Mouse (Mus musculus) layer of hippocampus, adult 9-10 months (tissue): Measurements from ENCODE around the gene Glod4.

Experiments
- DNase-seq: peaks from one replicate; pipeline ENCODE4 v3.0.0; 2022; ENCODE audit warnings: low spot score

Gene Glod4

GRCm38 (mm10) chr11:76242901-76243810, at the start of gene Glod4, which contains the start of gene Mrm3:
Gene Glod4 (minus strand): TSS chr11:76243725.
Gene Mrm3 (plus strand): TSS chr11:76243715.
- peak; percentile 75 for DNase-seq

GRCm38 (mm10) chr11:76292831-76293230, 49.3 kb upstream of the Glod4 start:
- DNase-seq = no peak

DNA sequence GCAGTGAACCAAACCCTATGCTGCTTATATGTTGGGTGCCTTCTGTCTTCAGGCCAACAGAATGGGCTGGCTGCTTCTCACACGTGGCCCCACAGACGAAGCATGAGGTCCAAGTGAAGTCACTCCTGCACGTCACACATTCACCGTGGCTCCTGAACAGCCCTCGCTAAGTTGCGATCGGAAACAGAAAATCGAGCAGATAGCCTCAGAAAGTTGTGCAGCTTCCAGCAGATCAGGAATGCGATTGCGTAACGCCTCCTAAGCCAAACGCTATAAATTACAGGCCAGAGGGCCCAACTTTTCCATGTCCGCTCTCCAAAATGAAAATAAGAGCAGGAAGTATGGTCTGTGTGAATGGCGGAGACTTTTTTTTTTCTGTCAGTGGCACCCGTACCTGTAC, 48.9 kb upstream of the Glod4 start:
- no peak for DNase-seq

DNA sequence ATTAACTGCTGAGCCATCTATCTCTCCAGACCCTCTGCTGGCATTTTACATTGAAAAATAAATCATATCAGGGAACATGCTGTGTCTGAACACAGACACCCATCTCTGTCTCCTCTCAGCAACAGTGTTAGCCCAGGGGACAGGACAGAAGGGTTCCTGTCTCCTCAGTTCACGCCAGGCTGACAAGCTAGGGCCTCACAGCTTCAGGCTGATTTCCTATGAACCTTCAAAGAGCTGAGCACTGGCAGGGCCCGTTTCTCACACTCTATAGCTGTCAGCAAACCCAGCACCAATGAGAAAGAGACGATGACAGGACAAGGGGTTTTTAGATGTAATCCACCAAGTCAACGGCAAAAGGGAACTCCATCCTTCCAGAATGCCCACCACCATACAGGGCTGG, 48.4 kb upstream of the Glod4 start:
- DNase-seq = no peak

DNA sequence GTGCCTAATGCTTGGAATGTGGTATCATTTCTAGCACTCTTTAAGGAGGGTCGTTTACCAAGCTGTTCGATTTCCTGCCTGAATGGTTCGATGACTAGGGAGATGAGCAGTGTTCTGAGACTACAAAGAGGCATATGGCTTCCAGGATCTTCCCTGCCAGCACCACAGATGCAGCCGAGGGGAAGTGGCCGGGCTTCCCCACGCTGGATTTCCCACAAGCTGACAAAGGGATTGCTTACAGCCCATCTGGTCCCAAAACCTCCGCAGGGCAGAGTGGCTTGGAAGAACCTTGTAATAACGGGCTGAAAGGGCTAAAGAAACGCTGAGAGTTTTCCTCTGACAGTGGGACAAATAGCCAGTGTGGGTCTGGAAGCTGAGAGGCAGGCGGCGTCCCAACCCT, 46.8 kb upstream of the Glod4 start:
- DNase-seq = peak; percentile 31

- no peak for DNase-seq
These were observed 45.1 kb upstream of the Glod4 start for GRCm38 (mm10) chr11:76288645-76289044.

GRCm38 (mm10) chr11:76287301-76287700, 43.8 kb upstream of the Glod4 start:
- DNase-seq = no peak

GRCm38 (mm10) chr11:76286534-76287126, 43.1 kb upstream of the Glod4 start:
- no peak for DNase-seq

DNA sequence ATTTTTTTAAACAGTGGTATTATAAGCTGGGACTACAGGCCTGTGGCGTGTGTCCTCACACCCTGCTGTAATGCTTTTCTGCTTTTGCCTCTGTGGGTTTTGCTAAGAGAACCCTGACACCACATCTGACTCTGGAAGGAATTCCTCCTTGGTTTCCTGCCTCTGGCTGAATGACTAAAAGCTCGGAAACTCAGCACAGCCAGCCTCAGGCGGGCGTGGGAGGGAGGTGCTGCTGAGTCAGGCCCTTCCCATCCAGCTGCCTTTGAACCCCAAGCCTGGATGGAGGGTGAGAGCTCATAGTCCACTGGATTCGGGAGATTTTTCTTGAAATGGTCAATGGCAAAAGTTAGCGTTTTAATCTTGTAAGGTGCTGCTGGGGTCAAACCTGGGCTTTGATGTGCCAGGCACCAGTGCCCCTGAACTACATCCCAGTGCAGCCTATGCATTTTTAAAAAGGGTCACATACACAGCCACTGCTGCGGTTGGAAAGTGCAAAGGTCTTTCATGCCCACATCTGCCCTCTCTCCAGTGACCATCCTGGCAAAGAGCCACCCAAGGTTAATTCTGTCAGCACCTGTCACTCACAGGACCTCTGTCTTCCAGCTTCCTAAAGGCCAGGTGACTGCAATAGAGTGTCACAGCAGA, 42.0 kb upstream of the Glod4 start:
- no peak for DNase-seq

DNA sequence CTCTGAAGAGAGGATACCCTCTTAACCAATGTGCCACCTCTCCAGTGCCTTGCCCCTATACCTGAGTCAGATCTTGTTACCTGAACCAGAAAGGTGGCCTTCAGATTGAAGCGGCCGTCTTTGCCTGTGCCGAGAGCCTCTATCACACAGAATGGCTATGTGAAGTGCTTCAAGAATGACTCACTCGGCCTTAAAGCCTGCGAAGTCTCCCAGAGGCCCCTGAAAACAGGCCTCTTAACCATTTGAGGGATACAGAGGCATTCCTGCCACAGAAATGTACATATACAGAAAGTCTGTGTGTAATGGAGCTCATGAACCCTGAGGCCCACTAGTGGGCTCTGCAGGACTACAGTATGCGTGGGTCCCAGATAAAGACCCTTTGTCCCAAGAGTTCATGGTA, 40.3 kb upstream of the Glod4 start:
- no peak for DNase-seq

- no peak for DNase-seq
These were observed 36.4 kb upstream of the Glod4 start for GRCm38 (mm10) chr11:76279971-76280370.

DNA sequence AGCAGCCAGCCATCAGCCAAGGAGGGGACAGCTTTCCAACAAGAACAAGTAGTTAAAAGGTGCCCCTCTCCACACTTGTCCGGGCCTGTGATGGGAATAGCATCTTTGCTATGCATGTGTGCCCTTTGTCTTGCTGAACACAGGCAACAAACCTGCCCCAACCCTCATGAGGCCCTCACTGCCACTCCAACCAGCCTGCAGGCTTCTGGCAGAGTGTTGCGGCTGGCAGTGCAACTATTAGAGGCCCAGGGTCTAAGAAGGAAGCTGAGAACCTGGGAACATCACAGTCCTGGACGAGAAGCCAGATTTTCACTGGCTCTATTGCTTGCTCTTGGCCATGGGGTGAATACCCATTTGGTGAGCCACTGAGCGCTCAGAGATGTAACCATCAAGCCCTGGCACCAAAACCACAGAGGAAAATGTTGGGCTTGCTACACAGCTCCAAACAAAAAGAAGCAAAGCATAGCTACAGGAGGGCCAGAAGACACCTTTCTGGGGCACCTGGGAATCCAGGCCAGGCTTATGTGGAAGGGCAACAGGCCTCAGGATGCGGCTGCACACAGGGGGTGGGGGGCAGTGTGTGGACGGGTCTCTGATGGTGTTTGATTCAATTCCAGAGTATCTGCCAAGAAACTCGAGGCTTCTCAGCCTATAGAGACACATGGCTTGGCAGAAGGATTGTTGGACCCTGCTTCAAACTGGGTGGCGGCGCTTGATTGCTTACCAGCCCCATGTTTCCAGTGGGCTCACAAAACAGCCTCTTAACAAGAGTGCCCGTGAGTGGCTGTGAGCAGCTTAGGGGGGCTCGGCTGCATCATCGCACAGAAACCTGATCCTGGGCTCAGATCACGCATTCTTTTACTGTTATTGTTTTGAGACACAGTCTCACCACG, 35.7 kb upstream of the Glod4 start:
- DNase-seq = no peak

DNA sequence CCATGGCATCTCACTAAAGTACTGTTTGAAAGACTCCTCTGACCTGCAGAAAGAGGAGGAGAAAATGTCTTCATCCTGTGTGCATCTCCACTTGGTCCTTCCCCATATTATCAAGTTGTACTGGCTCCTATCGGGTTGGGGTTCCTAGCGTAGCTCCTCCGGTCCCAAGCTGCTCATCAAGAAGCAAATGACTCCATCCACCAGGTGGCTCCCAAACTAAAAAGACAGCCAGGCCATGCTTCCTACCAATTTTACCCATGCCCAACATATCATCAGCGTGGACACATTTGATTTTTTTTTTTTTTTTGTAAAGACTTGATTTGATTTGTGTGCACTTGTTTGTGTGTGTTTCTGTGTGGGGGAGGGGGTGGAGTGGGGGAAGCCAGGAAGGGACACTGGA, 28.9 kb upstream of the Glod4 start:
- no peak for DNase-seq

- no peak for DNase-seq
These were observed 25.1 kb upstream of the Glod4 start for GRCm38 (mm10) chr11:76268521-76269065.

DNA sequence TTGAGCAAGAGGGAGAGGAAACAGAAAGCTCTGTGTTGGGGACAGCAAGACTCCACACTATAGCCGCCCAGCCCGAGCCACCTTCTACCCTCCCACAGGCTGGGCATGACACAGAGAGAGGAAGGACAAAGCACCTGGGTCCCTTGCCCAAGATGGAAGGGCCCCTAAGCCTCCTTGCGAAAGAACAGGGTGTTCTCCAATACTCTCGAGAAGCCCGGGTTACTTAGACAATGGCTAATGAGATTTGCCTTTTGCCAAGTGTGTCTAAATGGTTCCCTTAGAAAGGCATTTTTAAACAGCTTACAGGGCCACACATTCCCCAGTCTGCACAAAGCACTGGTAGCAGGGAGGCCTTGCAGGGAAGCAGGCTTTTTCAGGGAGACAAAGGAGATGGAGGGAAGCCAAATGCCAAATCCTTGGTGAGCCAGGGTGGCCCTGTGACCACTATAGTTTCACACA, 24.5 kb upstream of the Glod4 start:
- DNase-seq = no peak

DNA sequence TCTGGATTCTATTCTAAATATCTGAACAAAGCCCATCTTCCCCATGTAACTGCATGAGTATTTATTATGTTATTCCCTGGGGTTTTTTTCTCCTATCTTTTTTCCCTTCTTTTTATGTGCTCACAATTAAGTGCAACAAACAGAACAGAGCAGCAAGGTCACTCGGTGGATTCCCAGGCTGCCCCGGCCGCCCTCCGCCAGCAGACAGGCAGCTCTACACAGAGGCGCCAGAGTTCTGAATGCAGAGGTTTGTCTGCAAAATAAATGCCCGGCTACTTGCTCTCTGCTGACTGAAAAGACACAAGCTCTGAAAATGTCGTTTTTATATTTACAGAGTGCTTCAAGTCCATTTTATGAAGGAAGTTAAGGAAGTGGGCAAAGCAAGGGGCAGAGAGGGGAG, 24.0 kb upstream of the Glod4 start:
- DNase-seq = no peak

DNA sequence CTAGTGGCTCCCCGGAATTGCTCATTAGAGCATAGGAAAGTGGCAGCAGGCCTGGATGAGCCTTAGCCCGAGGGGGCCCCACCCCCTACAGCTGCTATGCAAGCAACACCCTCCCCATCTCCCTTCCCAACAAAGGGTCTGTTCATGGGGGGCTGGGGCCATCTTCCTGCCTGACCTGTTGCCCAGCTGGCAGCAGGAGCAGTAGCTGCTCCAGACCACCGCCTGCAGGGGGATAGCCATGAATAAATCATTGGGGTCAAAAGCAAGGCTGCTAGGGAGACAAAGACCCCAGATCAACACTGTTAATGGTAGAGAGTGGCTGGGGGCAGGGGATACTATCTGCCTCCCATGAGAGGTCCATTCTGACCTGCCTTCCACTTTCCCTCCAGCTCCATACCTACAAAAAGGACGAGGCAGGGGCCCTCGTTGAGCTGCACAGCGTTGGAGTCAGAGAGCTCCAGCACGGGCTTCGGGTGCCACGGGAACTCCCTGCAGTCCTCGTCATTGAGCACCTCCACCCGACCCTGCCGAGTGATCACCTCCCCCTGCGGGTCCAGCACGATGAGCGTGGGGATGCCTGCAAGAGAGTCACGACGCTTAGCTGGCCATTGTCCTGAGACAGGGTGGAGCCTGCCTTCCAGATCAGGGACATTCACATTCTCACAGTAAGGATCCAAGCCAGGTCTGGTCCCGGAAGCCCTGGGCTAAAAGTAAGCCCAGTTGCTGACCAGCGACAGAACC, 19.3 kb upstream of the Glod4 start:
- no peak for DNase-seq

DNA sequence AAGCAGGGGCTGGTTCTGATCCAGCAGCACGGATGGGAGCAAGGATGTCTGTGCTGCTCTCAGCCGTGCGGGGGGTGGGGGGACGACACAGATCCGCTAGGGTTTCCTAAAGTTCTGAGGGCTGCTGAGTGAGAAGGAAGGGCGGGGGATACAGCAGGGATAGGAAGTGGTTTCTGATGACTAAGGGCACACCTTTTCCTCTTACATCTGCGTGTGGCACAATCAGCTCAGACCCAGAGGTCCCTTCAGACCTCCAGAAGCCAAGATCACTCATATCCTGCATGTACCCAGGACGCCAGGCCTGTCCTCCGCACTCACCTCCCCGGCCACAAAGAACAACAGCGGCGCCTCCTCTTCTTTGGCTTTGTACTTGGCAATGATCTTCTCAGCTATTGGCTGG, 17.7 kb upstream of the Glod4 start:
- no peak for DNase-seq

GRCm38 (mm10) chr11:76260208-76261050, 16.9 kb upstream of the Glod4 start:
- no peak for DNase-seq

DNA sequence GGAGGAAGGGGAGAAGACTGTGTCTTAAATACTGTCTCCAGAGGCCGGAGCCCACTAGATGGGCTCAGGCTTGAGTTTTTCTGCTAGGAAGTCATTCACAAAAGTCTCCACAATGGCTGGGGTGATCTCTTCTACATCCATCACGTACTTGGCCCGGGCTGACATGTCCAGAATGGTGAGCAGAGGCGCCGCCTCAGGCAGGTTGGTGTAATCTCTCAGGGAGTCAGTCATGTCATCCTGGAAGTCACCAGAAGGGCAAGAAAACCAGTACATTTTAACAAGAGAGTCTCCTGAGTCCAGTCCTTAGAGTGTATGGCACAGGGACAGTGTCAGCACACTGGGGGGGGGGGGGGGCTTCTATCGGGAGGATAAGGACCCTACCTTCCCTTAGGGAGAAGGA, 15.0 kb upstream of the Glod4 start:
- DNase-seq = no peak
